Mouse (Mus musculus): Measurements from ENCODE around the gene Dazl.

GRCm38 (mm10) chr17:50229534-50229933, 63.9 kb downstream of the Dazl start:
- no peak for TF ChIP-seq POLR2A (IDR thresholded peaks at IDR 0.05; ENCODE audit: borderline replicate concordance, control insufficient read depth, low read depth, low read length)
- no peak for TF ChIP-seq CTCF (IDR thresholded peaks at IDR 0.05; ENCODE audit: control insufficient read depth, insufficient read depth, low read length)
